Mouse (Mus musculus): ENCODE results near the gene Uvrag.

GRCm38 (mm10) chr7:98944986-98945385 is 196.0 kb downstream of the Uvrag start:
- TF ChIP-seq GATA1 (IDR thresholded peaks at IDR 0.05; ENCODE audit: borderline replicate concordance, low read length): no peak
- no peak for TF ChIP-seq FLI1 (IDR thresholded peaks at IDR 0.05; ENCODE audit: low read length)
